In the genomic region with DNA sequence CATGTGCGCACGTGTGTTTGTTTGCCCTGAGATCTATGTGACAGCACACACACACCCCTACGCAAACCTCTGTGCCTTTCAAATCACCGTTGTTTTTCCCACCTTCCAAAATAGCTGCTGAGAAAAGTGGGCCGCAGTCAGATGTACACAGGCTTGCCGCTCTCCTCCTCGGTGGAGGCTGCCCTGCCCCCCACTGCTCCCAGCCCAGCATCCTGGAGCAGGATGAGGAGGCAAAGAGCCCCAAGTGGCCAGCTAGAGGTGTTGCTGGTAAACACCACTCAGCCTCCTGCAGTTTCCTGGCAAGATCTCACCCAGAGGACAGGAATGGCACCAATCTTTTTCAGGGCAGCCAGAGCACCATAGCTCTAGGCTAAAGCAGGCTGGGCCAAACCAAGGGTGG, we compare ENCODE assay signal across 8 mouse cellular contexts. TPM values are rescaled to one million over a fixed set of nuclear protein-coding genes. Genes with fewer than 3 reads are reported as not detected.
DNase-seq lines count a peak whose midpoint lies in the region; ATAC-seq and TF ChIP-seq lines count a peak whose summit lies in the region.

No protein-coding gene starts in this region.

- H3K4me3 ChIP-seq in hindbrain, embryonic 10.5 days: no peak overlapping the region
- H3K4me3 ChIP-seq in hindbrain, embryonic 14.5 days (replicated peaks; ENCODE audit: low read length): no peak overlapping the region
- H3K4me3 ChIP-seq in ES-Bruce4 (ENCODE audit: low read depth, low read length): no peak overlapping the region
- no peak overlapping the region for H3K4me3 ChIP-seq in limb, embryonic 11.5 days (ENCODE audit: low read depth, low read length)

- no peak for TF ChIP-seq EP300 in ES-Bruce4 (IDR thresholded peaks at IDR 0.05; ENCODE audit: insufficient read depth, low read depth, low read length)

- H3K4me1 ChIP-seq in hindbrain, embryonic 10.5 days (replicated peaks): peaks cover 19% of the 10 kb centered on the region
- H3K4me1 ChIP-seq in hindbrain, embryonic 14.5 days (replicated peaks; ENCODE audit: control insufficient read depth, insufficient read depth, low read length): peaks cover 8% of the 10 kb centered on the region
- peaks cover 2% of the 10 kb centered on the region for H3K4me1 ChIP-seq in ES-Bruce4 (ENCODE audit: control insufficient read depth, insufficient read depth, low read length)
- H3K4me1 ChIP-seq in limb, embryonic 11.5 days (ENCODE audit: control insufficient read depth, insufficient read depth, low read length): no peaks in the 10 kb centered on the region

- H3K9me3 ChIP-seq in hindbrain, embryonic 10.5 days: no peaks in the 10 kb centered on the region
- H3K9me3 ChIP-seq in hindbrain, embryonic 14.5 days (ENCODE audit: control insufficient read depth, low read length): no peaks in the 10 kb centered on the region
- no peaks in the 10 kb centered on the region for H3K9me3 ChIP-seq in ES-Bruce4 (replicated peaks; ENCODE audit: control insufficient read depth, insufficient read depth, low read length, poor library complexity, severe bottlenecking)
- no peaks in the 10 kb centered on the region for H3K9me3 ChIP-seq in limb, embryonic 11.5 days (ENCODE audit: control insufficient read depth, low read length)

- DNase-seq in hindbrain, embryonic 10.5 days (ENCODE audit: low spot score): peak; percentile 47
- no peak for DNase-seq in hindbrain, embryonic 14.5 days (ENCODE audit: low spot score)
- DNase-seq in cerebellum, postnatal 10 days: peak; percentile 84 to 86
- peak; percentile 51 to 69 for DNase-seq in frontal cortex, postnatal 36 days (ENCODE audit: low spot score in 2 of 2)
- peak; percentile 75 for DNase-seq in limb, embryonic 11.5 days (ENCODE audit: low spot score)
- peak; percentile 56 to 67 for DNase-seq in right cerebral cortex, postnatal 36 days (ENCODE audit: low spot score in 2 of 2)
- no peak for DNase-seq in c-Kit-positive CD71-positive TER-119-positive erythroid progenitor cells, embryonic 14.5 days (ENCODE audit: low spot score)

- no peaks in the 10 kb centered on the region for H3K27me3 ChIP-seq in hindbrain, embryonic 10.5 days (ENCODE audit: insufficient read depth, poor library complexity, severe bottlenecking)
- H3K27me3 ChIP-seq in hindbrain, embryonic 14.5 days (ENCODE audit: control insufficient read depth, insufficient read depth, low read length): no peaks in the 10 kb centered on the region
- H3K27me3 ChIP-seq in ES-Bruce4 (ENCODE audit: control insufficient read depth, insufficient read depth, low read length, poor library complexity, severe bottlenecking): no peaks in the 10 kb centered on the region
- no peaks in the 10 kb centered on the region for H3K27me3 ChIP-seq in limb, embryonic 11.5 days (ENCODE audit: control insufficient read depth, insufficient read depth, low read length)

- peaks cover 14% of the 10 kb centered on the region for H3K36me3 ChIP-seq in hindbrain, embryonic 10.5 days
- H3K36me3 ChIP-seq in hindbrain, embryonic 14.5 days (replicated peaks; ENCODE audit: control insufficient read depth, insufficient read depth): peaks cover 27% of the 10 kb centered on the region
- no peaks in the 10 kb centered on the region for H3K36me3 ChIP-seq in ES-Bruce4 (ENCODE audit: control insufficient read depth, insufficient read depth, low read length, poor library complexity, severe bottlenecking)
- H3K36me3 ChIP-seq in limb, embryonic 11.5 days (ENCODE audit: control insufficient read depth, insufficient read depth, low read length): no peaks in the 10 kb centered on the region

- no peak for TF ChIP-seq POLR2A in ES-Bruce4 (IDR thresholded peaks at IDR 0.05; ENCODE audit: insufficient read depth, low read length)

- ATAC-seq in hindbrain, embryonic 14.5 days (ENCODE audit: low FRiP score): no peak; the same call in 1 of the 2 replicates
- no peak; the same call in 1 of the 2 replicates for ATAC-seq in limb, embryonic 11.5 days (ENCODE audit: insufficient number of reproducible peaks, low FRiP score, low TSS enrichment, low read depth)

- no peak overlapping the region for H3K4me2 ChIP-seq in hindbrain, embryonic 14.5 days (replicated peaks)
- H3K4me2 ChIP-seq in limb, embryonic 11.5 days (ENCODE audit: low read depth, severe bottlenecking): no peak overlapping the region

- peak; percentile 56 for TF ChIP-seq CTCF in ES-Bruce4 (IDR thresholded peaks at IDR 0.05; ENCODE audit: low read depth, low read length)

- H3K27ac ChIP-seq in hindbrain, embryonic 10.5 days: no peak overlapping the region
- H3K27ac ChIP-seq in hindbrain, embryonic 14.5 days: no peak overlapping the region
- no peak overlapping the region for H3K27ac ChIP-seq in ES-Bruce4 (ENCODE audit: insufficient read depth, low read length)
- H3K27ac ChIP-seq in limb, embryonic 11.5 days (replicated peaks; ENCODE audit: low read depth, low read length): no peak overlapping the region

- 40% methylated on average over 7 of the region's 7 CpGs for WGBS in hindbrain, embryonic 10.5 days
- WGBS in hindbrain, embryonic 14.5 days: 22% methylated on average over 6 of the region's 7 CpGs
- 18% methylated on average over 5 of the region's 7 CpGs for WGBS in limb, embryonic 11.5 days

- no peak overlapping the region for H3K9ac ChIP-seq in hindbrain, embryonic 14.5 days
- no peak overlapping the region for H3K9ac ChIP-seq in ES-Bruce4 (ENCODE audit: low read depth, poor library complexity, severe bottlenecking)
- no peak overlapping the region for H3K9ac ChIP-seq in limb, embryonic 11.5 days (ENCODE audit: low read length)

RNA-seq across cellular contexts. Expression of gene Lrrn2, which starts 54.8 kb away (rescaled TPM):
- 7.3 and 10.4 TPM in 2 replicates for polyA plus RNA-seq in hindbrain, embryonic 10.5 days (2016; fragmentation: Nextera tagmentation; extraction: Ambion mirVana)
- polyA plus RNA-seq in hindbrain, embryonic 14.5 days (2014; fragmentation: Nextera tagmentation; extraction: Ambion mirVana): 40.7 and 45.3 TPM in 2 replicates
- polyA plus RNA-seq in ES-Bruce4 (2011; ENCODE audit: insufficient read depth, insufficient read length, low read depth, missing spikeins): 0.18 and 0.37 TPM in 2 replicates
- polyA plus RNA-seq in limb, embryonic 11.5 days (2014; fragmentation: Nextera tagmentation; extraction: Ambion mirVana): 2.6 TPM in 2 replicates

Comparison
In these comparisons a context has a peak if more than half of its experiments do, and no peak if none do; other contexts are left out.
1. DNase-seq: peak in hindbrain, embryonic 10.5 days (single experiment), cerebellum, postnatal 10 days (2 of 2), frontal cortex, postnatal 36 days (2 of 2), limb, embryonic 11.5 days (single experiment) and right cerebral cortex, postnatal 36 days (2 of 2); none in hindbrain, embryonic 14.5 days (single experiment) and c-Kit-positive CD71-positive TER-119-positive erythroid progenitor cells, embryonic 14.5 days (single experiment).